Comparison of ENCODE assay signal across 8 mouse cellular contexts in genomic region chr4:119415072-119415753, GRCm38 (mm10). TPM values are rescaled to one million over a fixed set of nuclear protein-coding genes. Genes with fewer than 3 reads are reported as not detected.
DNase-seq lines count a peak whose midpoint lies in the region; ATAC-seq and TF ChIP-seq lines count a peak whose summit lies in the region.

Gene Ccdc30, minus strand, starts transcription at chr4:119415521.

- H3K27ac ChIP-seq in bone marrow, adult 2 months (ENCODE audit: control insufficient read depth, insufficient read depth, low read depth, low read length, poor library complexity), result no peak within 1 kb of the TSS; the same call in 1 of the 2 replicates
- H3K27ac ChIP-seq in embryonic facial prominence, embryonic 15.5 days (replicated peaks), result no peak within 1 kb of the TSS
- H3K27ac ChIP-seq in heart, embryonic 11.5 days (ENCODE audit: low read depth, low read length), result no peak within 1 kb of the TSS
- H3K27ac ChIP-seq in kidney, embryonic 14.5 days (ENCODE audit: low read depth, low read length), result peak within 1 kb of the TSS; percentile 37; the same call in 1 of the 2 replicates
- no peak within 1 kb of the TSS for H3K27ac ChIP-seq in limb, embryonic 14.5 days (replicated peaks; ENCODE audit: low read depth, low read length)
- peak within 1 kb of the TSS; percentile 79 for H3K27ac ChIP-seq in midbrain, embryonic 15.5 days

- ATAC-seq in embryonic facial prominence, embryonic 15.5 days (ENCODE audit: insufficient number of reproducible peaks, low FRiP score, low TSS enrichment, low read depth), result peak; percentile 99
- ATAC-seq in heart, embryonic 11.5 days (replicated peaks; ENCODE audit: insufficient number of reproducible peaks, low FRiP score, low TSS enrichment), result peak; percentile 95
- ATAC-seq in kidney, embryonic 14.5 days (ENCODE audit: low FRiP score, low TSS enrichment), result peak; percentile 100
- peak; percentile 100 for ATAC-seq in limb, embryonic 14.5 days (ENCODE audit: low FRiP score, low read depth)
- ATAC-seq in midbrain, embryonic 15.5 days (replicated peaks), result peak; percentile 100

- no peaks in the 10 kb centered on the region for H3K36me3 ChIP-seq in embryonic facial prominence, embryonic 15.5 days
- no peaks in the 10 kb centered on the region for H3K36me3 ChIP-seq in heart, embryonic 11.5 days (ENCODE audit: control insufficient read depth, insufficient read depth, low read length)
- no peaks in the 10 kb centered on the region; the same call in 1 of the 2 replicates for H3K36me3 ChIP-seq in kidney, embryonic 14.5 days (ENCODE audit: control insufficient read depth, insufficient read depth, low read length)
- 0 out of 2 replicates have a peak, but pooled peaks cover 1% of the 10 kb centered on the region for H3K36me3 ChIP-seq in limb, embryonic 14.5 days (ENCODE audit: control insufficient read depth, insufficient read depth, low read length)
- H3K36me3 ChIP-seq in midbrain, embryonic 15.5 days (replicated peaks), result no peaks in the 10 kb centered on the region

- peaks cover 4% of the 10 kb centered on the region; the same call in 1 of the 2 replicates for H3K4me1 ChIP-seq in bone marrow, adult 2 months (ENCODE audit: control insufficient read depth, insufficient read depth, low read length)
- H3K4me1 ChIP-seq in embryonic facial prominence, embryonic 15.5 days, result peaks cover 17% of the 10 kb centered on the region
- no peaks in the 10 kb centered on the region for H3K4me1 ChIP-seq in heart, embryonic 11.5 days (ENCODE audit: control insufficient read depth, insufficient read depth, low read length)
- H3K4me1 ChIP-seq in kidney, embryonic 14.5 days (ENCODE audit: control insufficient read depth, insufficient read depth, low read length), result 0 out of 2 replicates have a peak, but pooled peaks cover 7% of the 10 kb centered on the region
- H3K4me1 ChIP-seq in limb, embryonic 14.5 days (ENCODE audit: control insufficient read depth, insufficient read depth, low read length), result peaks cover 8% of the 10 kb centered on the region; the same call in 1 of the 2 replicates
- H3K4me1 ChIP-seq in midbrain, embryonic 15.5 days, result peaks cover 16% of the 10 kb centered on the region; the same call in 1 of the 2 replicates

- H3K9me3 ChIP-seq in embryonic facial prominence, embryonic 15.5 days (replicated peaks), result no peaks in the 10 kb centered on the region
- H3K9me3 ChIP-seq in heart, embryonic 11.5 days (replicated peaks; ENCODE audit: control insufficient read depth, low read length), result no peaks in the 10 kb centered on the region
- H3K9me3 ChIP-seq in kidney, embryonic 14.5 days (ENCODE audit: control insufficient read depth, low read length), result no peaks in the 10 kb centered on the region
- no peaks in the 10 kb centered on the region for H3K9me3 ChIP-seq in limb, embryonic 14.5 days (ENCODE audit: control insufficient read depth, low read length)
- no peaks in the 10 kb centered on the region for H3K9me3 ChIP-seq in midbrain, embryonic 15.5 days

- TF ChIP-seq CTCF in bone marrow, adult 2 months (IDR thresholded peaks at IDR 0.05; ENCODE audit: control insufficient read depth, insufficient read depth, low read length), result no peak

- WGBS in bone marrow, adult 2 months, result 1% methylated on average over 49 of the region's 49 CpGs
- under 1% methylated on average over 49 of the region's 49 CpGs for WGBS in embryonic facial prominence, embryonic 15.5 days
- under 1% methylated on average over 49 of the region's 49 CpGs for WGBS in heart, embryonic 11.5 days (ENCODE audit: insufficient replicate concordance)
- under 1% methylated on average over 49 of the region's 49 CpGs for WGBS in kidney, embryonic 14.5 days
- WGBS in limb, embryonic 14.5 days, result under 1% methylated on average over 49 of the region's 49 CpGs
- under 1% methylated on average over 49 of the region's 49 CpGs for WGBS in midbrain, embryonic 15.5 days

- peak within 1 kb of the TSS; percentile 96 for H3K4me2 ChIP-seq in embryonic facial prominence, embryonic 15.5 days (replicated peaks)
- H3K4me2 ChIP-seq in heart, embryonic 11.5 days, result peak within 1 kb of the TSS; percentile 89
- H3K4me2 ChIP-seq in kidney, embryonic 14.5 days (replicated peaks; ENCODE audit: low read depth, low read length), result peak within 1 kb of the TSS; percentile 89
- peak within 1 kb of the TSS; percentile 91 for H3K4me2 ChIP-seq in limb, embryonic 14.5 days (replicated peaks; ENCODE audit: low read depth, low read length, severe bottlenecking)
- H3K4me2 ChIP-seq in midbrain, embryonic 15.5 days, result peak within 1 kb of the TSS; percentile 60

- TF ChIP-seq POLR2A in bone marrow, adult 2 months (IDR thresholded peaks at IDR 0.05; ENCODE audit: borderline replicate concordance, control insufficient read depth, low read depth, low read length), result no peak
- no peak for TF ChIP-seq POLR2A in limb, embryonic 14.5 days (IDR thresholded peaks at IDR 0.05; ENCODE audit: borderline replicate concordance, extremely low read depth, insufficient read depth, insufficient read length)

- peak; percentile 90 for DNase-seq in 3T3-L1 (ENCODE audit: low read depth, low spot score)
- DNase-seq in limb, embryonic 14.5 days (ENCODE audit: low spot score), result peak; percentile 91
- DNase-seq in spleen, adult 12 weeks (ENCODE audit: low spot score), result peak; percentile 59

- H3K9ac ChIP-seq in embryonic facial prominence, embryonic 15.5 days, result peak within 1 kb of the TSS; percentile 21; the same call in 1 of the 2 replicates
- peak within 1 kb of the TSS; percentile 4; the same call in 1 of the 2 replicates for H3K9ac ChIP-seq in heart, embryonic 11.5 days (ENCODE audit: low read depth, low read length)
- H3K9ac ChIP-seq in kidney, embryonic 14.5 days (ENCODE audit: low read depth, low read length), result peak within 1 kb of the TSS; percentile 58
- H3K9ac ChIP-seq in limb, embryonic 14.5 days (ENCODE audit: low read depth, low read length, severe bottlenecking), result peak within 1 kb of the TSS; percentile 52
- peak within 1 kb of the TSS; percentile 58 for H3K9ac ChIP-seq in midbrain, embryonic 15.5 days

- H3K4me3 ChIP-seq in bone marrow, adult 2 months (replicated peaks; ENCODE audit: control insufficient read depth, low read depth, low read length), result peak within 1 kb of the TSS; percentile 51
- peak within 1 kb of the TSS; percentile 50 for H3K4me3 ChIP-seq in embryonic facial prominence, embryonic 15.5 days (replicated peaks)
- peak within 1 kb of the TSS; percentile 63 for H3K4me3 ChIP-seq in heart, embryonic 11.5 days (ENCODE audit: low read depth, low read length)
- H3K4me3 ChIP-seq in kidney, embryonic 14.5 days (ENCODE audit: low read length), result peak within 1 kb of the TSS; percentile 64
- H3K4me3 ChIP-seq in limb, embryonic 14.5 days (replicated peaks; ENCODE audit: low read length), result peak within 1 kb of the TSS; percentile 45
- H3K4me3 ChIP-seq in midbrain, embryonic 15.5 days, result peak within 1 kb of the TSS; percentile 59

- H3K27me3 ChIP-seq in embryonic facial prominence, embryonic 15.5 days, result no peaks in the 10 kb centered on the region
- H3K27me3 ChIP-seq in heart, embryonic 11.5 days (ENCODE audit: control insufficient read depth, insufficient read depth, low read length), result no peaks in the 10 kb centered on the region
- no peaks in the 10 kb centered on the region for H3K27me3 ChIP-seq in kidney, embryonic 14.5 days (ENCODE audit: control insufficient read depth, insufficient read depth, low read length)
- no peaks in the 10 kb centered on the region for H3K27me3 ChIP-seq in limb, embryonic 14.5 days (ENCODE audit: control insufficient read depth, insufficient read depth, low read length)
- no peaks in the 10 kb centered on the region; the same call in 1 of the 2 replicates for H3K27me3 ChIP-seq in midbrain, embryonic 15.5 days (replicated peaks)

RNA-seq across cellular contexts. Expression of gene Ccdc30, which starts in this region (rescaled TPM):
- polyA plus RNA-seq in bone marrow, adult 2 months (2011; ENCODE audit: insufficient read depth, insufficient read length, low replicate concordance, missing spikeins), result 2.3 and 3.7 TPM in 2 replicates
- 8.7 and 10.5 TPM in 2 replicates for polyA plus RNA-seq in embryonic facial prominence, embryonic 15.5 days (2015; fragmentation: Nextera tagmentation; extraction: Ambion mirVana)
- 3.9 and 4.0 TPM in 2 replicates for polyA plus RNA-seq in heart, embryonic 11.5 days (2014; fragmentation: Nextera tagmentation; extraction: Ambion mirVana)
- 8.7 and 9.2 TPM in 2 replicates for polyA plus RNA-seq in kidney, embryonic 14.5 days (2014; fragmentation: Nextera tagmentation; extraction: Ambion mirVana)
- polyA plus RNA-seq in limb, embryonic 14.5 days (2012; rRNA removed), result 2.5 TPM in 2 replicates
- 3.9 and 5.8 TPM in 2 replicates for polyA plus RNA-seq in limb, embryonic 14.5 days (2014; fragmentation: Nextera tagmentation; extraction: Ambion mirVana)
- 23.2 and 23.8 TPM in 2 replicates for polyA plus RNA-seq in midbrain, embryonic 15.5 days (2015; fragmentation: Nextera tagmentation; extraction: Ambion mirVana)

Comparison
In these comparisons a context has a peak if more than half of its experiments do, and no peak if none do; other contexts are left out.
1. H3K27ac ChIP-seq: peak in kidney, embryonic 14.5 days (single experiment) and midbrain, embryonic 15.5 days (single experiment); none in bone marrow, adult 2 months (single experiment), embryonic facial prominence, embryonic 15.5 days (single experiment), heart, embryonic 11.5 days (single experiment) and limb, embryonic 14.5 days (single experiment).
2. H3K9ac ChIP-seq: peak in every context shown above with its lines; median percentile 58 in kidney, embryonic 14.5 days; 58 in midbrain, embryonic 15.5 days; 52 in limb, embryonic 14.5 days; 21 in embryonic facial prominence, embryonic 15.5 days; 4 in heart, embryonic 11.5 days.
3. Peak in every context shown above with its lines, with median percentiles within 50 percentile points of each other: DNase-seq, H3K4me3 ChIP-seq, ATAC-seq and H3K4me2 ChIP-seq.